Mouse (Mus musculus): ENCODE data around the gene Arap2. TPM values are rescaled to one million over a fixed set of nuclear protein-coding genes. Genes with fewer than 3 reads are reported as not detected.

The Arap2 gene
- polyA plus RNA-seq, 1 experiment from 2014 or later: 2.1 TPM

GRCm38 (mm10) chr5:62765459-62765783 is 538 bp downstream of the Arap2 start:
- H3K27ac ChIP-seq (replicated peaks): no peak overlapping the region
- peak overlapping the region; percentile 64 for H3K4me2 ChIP-seq
- no peaks in the 10 kb centered on the region for H3K36me3 ChIP-seq (replicated peaks)
- H3K9me3 ChIP-seq (replicated peaks): no peaks in the 10 kb centered on the region
- peak overlapping the region; percentile 27; the same call in 1 of the 2 replicates for H3K9ac ChIP-seq
- H3K4me1 ChIP-seq (replicated peaks): peaks cover 5% of the 10 kb centered on the region
- H3K27me3 ChIP-seq: peaks cover 18% of the 10 kb centered on the region
- H3K4me3 ChIP-seq (replicated peaks): peak overlapping the region; percentile 55
- 0 out of 2 replicates have a peak, but pooled peaks have one; percentile 10 for ATAC-seq (ENCODE audit: insufficient read depth)
- 20% methylated on average over 5 of the region's 5 CpGs for WGBS (ENCODE audit: insufficient replicate concordance)

- Histone ChIP-seq H3K4me1 (replicated peaks) (peaks cover 5% of the 10 kb centered on the region), H3K4me2 (no peak overlapping the region), H3K27me3 (peaks cover 18% of the 10 kb centered on the region), H3K27ac (replicated peaks) (no peak overlapping the region), H3K9me3 (replicated peaks) (no peaks in the 10 kb centered on the region), H3K9ac (no peak overlapping the region), H3K4me3 (replicated peaks) (no peak overlapping the region), H3K36me3 (replicated peaks) (no peaks in the 10 kb centered on the region)
- WGBS (ENCODE audit: insufficient replicate concordance): 51% methylated on average over 5 of the region's 5 CpGs
- no peak for ATAC-seq (ENCODE audit: insufficient read depth)
Observed at GRCm38 (mm10) chr5:62764161-62764560, 1.8 kb downstream of the Arap2 start.

GRCm38 (mm10) chr5:62763046-62763445 is 2.9 kb downstream of the Arap2 start:
- no peak overlapping the region for H3K4me2 ChIP-seq

GRCm38 (mm10) chr5:62762298-62762960 is 3.5 kb downstream of the Arap2 start:
- no peaks in the 10 kb centered on the region for H3K36me3 ChIP-seq (replicated peaks)
- 8% methylated on average over 4 of the region's 4 CpGs for WGBS (ENCODE audit: insufficient replicate concordance)
- no peak overlapping the region for H3K4me3 ChIP-seq (replicated peaks)
- no peaks in the 10 kb centered on the region for H3K9me3 ChIP-seq (replicated peaks)
- peaks cover 18% of the 10 kb centered on the region for H3K27me3 ChIP-seq
- no peak overlapping the region; the same call in 1 of the 2 replicates for H3K4me2 ChIP-seq
- no peak overlapping the region for H3K27ac ChIP-seq (replicated peaks)
- ATAC-seq (ENCODE audit: insufficient read depth): no peak
- no peak overlapping the region for H3K9ac ChIP-seq
- peaks cover 5% of the 10 kb centered on the region for H3K4me1 ChIP-seq (replicated peaks)

More at GRCm38 (mm10) chr5:62763046-62763445, 2.9 kb downstream of the Arap2 start:
- peaks cover 5% of the 10 kb centered on the region for H3K4me1 ChIP-seq (replicated peaks)
- no peak overlapping the region for H3K9ac ChIP-seq
- no peaks in the 10 kb centered on the region for H3K9me3 ChIP-seq (replicated peaks)
- peaks cover 18% of the 10 kb centered on the region for H3K27me3 ChIP-seq
- no peak overlapping the region for H3K4me3 ChIP-seq (replicated peaks)
- no peaks in the 10 kb centered on the region for H3K36me3 ChIP-seq (replicated peaks)
- H3K27ac ChIP-seq (replicated peaks): no peak overlapping the region
- ATAC-seq (ENCODE audit: insufficient read depth): no peak
- WGBS (ENCODE audit: insufficient replicate concordance): 60% methylated on average over 1 of the region's 1 CpGs

GRCm38 (mm10) chr5:62760791-62761504 is 5.0 kb downstream of the Arap2 start:
- Histone ChIP-seq H3K36me3 (replicated peaks) (no peaks in the 10 kb centered on the region), H3K27ac (replicated peaks) (no peak overlapping the region), H3K4me2 (no peak overlapping the region), H3K27me3 (peaks cover 7% of the 10 kb centered on the region), H3K9me3 (replicated peaks) (no peaks in the 10 kb centered on the region), H3K4me1 (replicated peaks) (peaks cover 5% of the 10 kb centered on the region), H3K9ac (no peak overlapping the region), H3K4me3 (replicated peaks) (no peak overlapping the region)
- ATAC-seq (ENCODE audit: insufficient read depth): no peak
- WGBS (ENCODE audit: insufficient replicate concordance): 26% methylated on average over 5 of the region's 5 CpGs

GRCm38 (mm10) chr5:62755808-62756527 is 10.0 kb downstream of the Arap2 start:
- Histone ChIP-seq H3K4me1 (replicated peaks) (no peaks in the 10 kb centered on the region), H3K36me3 (replicated peaks) (no peaks in the 10 kb centered on the region)
- no peak for ATAC-seq (ENCODE audit: insufficient read depth)

GRCm38 (mm10) chr5:62752934-62753333 is 13.0 kb downstream of the Arap2 start:
- H3K4me2 ChIP-seq: no peak overlapping the region
- no peak overlapping the region for H3K9ac ChIP-seq
- ATAC-seq (ENCODE audit: insufficient read depth): no peak
- H3K27me3 ChIP-seq: no peaks in the 10 kb centered on the region
- no peaks in the 10 kb centered on the region for H3K36me3 ChIP-seq (replicated peaks)
- 44% methylated on average over 3 of the region's 3 CpGs for WGBS (ENCODE audit: insufficient replicate concordance)
- no peaks in the 10 kb centered on the region for H3K4me1 ChIP-seq (replicated peaks)
- no peaks in the 10 kb centered on the region for H3K9me3 ChIP-seq (replicated peaks)
- no peak overlapping the region for H3K27ac ChIP-seq (replicated peaks)
- no peak overlapping the region for H3K4me3 ChIP-seq (replicated peaks)

More at GRCm38 (mm10) chr5:62755808-62756527, 10.0 kb downstream of the Arap2 start:
- no peak overlapping the region for H3K9ac ChIP-seq
- H3K27ac ChIP-seq (replicated peaks): no peak overlapping the region
- no peak overlapping the region for H3K4me3 ChIP-seq (replicated peaks)
- 64% methylated on average over 3 of the region's 3 CpGs for WGBS (ENCODE audit: insufficient replicate concordance)
- H3K27me3 ChIP-seq: no peaks in the 10 kb centered on the region
- H3K4me2 ChIP-seq: no peak overlapping the region
- no peaks in the 10 kb centered on the region for H3K9me3 ChIP-seq (replicated peaks)

- WGBS (ENCODE audit: insufficient replicate concordance): 18% methylated on average over 2 of the region's 2 CpGs
- Histone ChIP-seq H3K4me2 (no peak overlapping the region), H3K36me3 (replicated peaks) (no peaks in the 10 kb centered on the region), H3K27ac (replicated peaks) (no peak overlapping the region), H3K4me3 (replicated peaks) (no peak overlapping the region), H3K9ac (no peak overlapping the region), H3K27me3 (no peaks in the 10 kb centered on the region), H3K9me3 (replicated peaks) (no peaks in the 10 kb centered on the region), H3K4me1 (replicated peaks) (no peaks in the 10 kb centered on the region)
- no peak for ATAC-seq (ENCODE audit: insufficient read depth)
Observed at GRCm38 (mm10) chr5:62751692-62752091, 14.3 kb downstream of the Arap2 start.

GRCm38 (mm10) chr5:62748168-62748567 is 17.8 kb downstream of the Arap2 start:
- H3K4me3 ChIP-seq (replicated peaks): no peak overlapping the region
- 82% methylated on average over 2 of the region's 2 CpGs for WGBS (ENCODE audit: insufficient replicate concordance)
- H3K9ac ChIP-seq: no peak overlapping the region
- no peaks in the 10 kb centered on the region for H3K36me3 ChIP-seq (replicated peaks)
- H3K9me3 ChIP-seq (replicated peaks): no peaks in the 10 kb centered on the region
- H3K4me1 ChIP-seq (replicated peaks): no peaks in the 10 kb centered on the region; the same call in 1 of the 2 replicates
- H3K27me3 ChIP-seq: no peaks in the 10 kb centered on the region
- H3K4me2 ChIP-seq: no peak overlapping the region
- no peak for ATAC-seq (ENCODE audit: insufficient read depth)
- H3K27ac ChIP-seq (replicated peaks): no peak overlapping the region

GRCm38 (mm10) chr5:62743220-62743922 is 22.6 kb downstream of the Arap2 start:
- no peaks in the 10 kb centered on the region for H3K36me3 ChIP-seq (replicated peaks)
- H3K27me3 ChIP-seq: no peaks in the 10 kb centered on the region
- no peak for ATAC-seq (ENCODE audit: insufficient read depth)
- H3K9ac ChIP-seq: no peak overlapping the region
- H3K4me1 ChIP-seq (replicated peaks): no peaks in the 10 kb centered on the region; the same call in 1 of the 2 replicates
- no peak overlapping the region for H3K27ac ChIP-seq (replicated peaks)
- WGBS (ENCODE audit: insufficient replicate concordance): 65% methylated on average over 9 of the region's 9 CpGs
- no peak overlapping the region for H3K4me2 ChIP-seq
- no peaks in the 10 kb centered on the region for H3K9me3 ChIP-seq (replicated peaks)
- H3K4me3 ChIP-seq (replicated peaks): no peak overlapping the region

All from liver, embryonic 15.5 days (tissue).